Mouse (Mus musculus) hindbrain, postnatal 0 days (tissue): ENCODE measurements around the gene Cplx3. TPM values are rescaled to one million over a fixed set of nuclear protein-coding genes. Genes with fewer than 3 reads are reported as not detected.

Source experiments
- ATAC-seq: fragments of 200-750 bp; cut with Nextera tagmentation; 2 replicates; pipeline ENCODE4 v1.8.0; 2017; ENCODE audit warnings: mild to moderate bottlenecking, moderate TSS enrichment, moderate library complexity
- DNase-seq: peaks from one replicate; pipeline ENCODE4 v3.0.0-alpha.2; 2015; ENCODE audit warnings: low spot score
- H3K27ac ChIP-seq: fragments of 300-500 bp; sonication (generic); 2 replicates; pipeline ENCODE4 v1.5.1; 2014; ENCODE audit warnings: mild to moderate bottlenecking
- H3K27me3 ChIP-seq: fragments of 300-500 bp; sonication (generic); 2 replicates; pipeline ENCODE4 v1.6.1; 2014; ENCODE audit warnings: low read length, mixed read lengths; ENCODE audit not compliant: insufficient read depth
- H3K36me3 ChIP-seq: fragments of 300-500 bp; sonication (generic); 2 replicates; pipeline ENCODE4 v1.6.1; 2014; ENCODE audit warnings: low read length, mixed read lengths; ENCODE audit not compliant: insufficient read depth
- H3K4me1 ChIP-seq: fragments of 300-500 bp; sonication (generic); 2 replicates; pipeline ENCODE4 v1.6.1; 2014; ENCODE audit warnings: antibody characterized with exemption, low read length, mixed read lengths; ENCODE audit not compliant: insufficient read depth
- H3K4me2 ChIP-seq: fragments of 300-500 bp; sonication (generic); 2 replicates; pipeline ENCODE4 v1.6.1; 2014; ENCODE audit warnings: low read depth, mild to moderate bottlenecking, low read length, moderate library complexity, mixed read lengths
- H3K4me3 ChIP-seq: fragments of 300-500 bp; sonication (generic); 2 replicates; pipeline ENCODE4 v1.5.1; 2014; ENCODE audit warnings: low read length
- H3K9ac ChIP-seq: fragments of 300-500 bp; sonication (generic); replicated peaks from 2 replicates; pipeline ENCODE4 v1.6.1; 2014; ENCODE audit warnings: mild to moderate bottlenecking, low read length, moderate library complexity, mixed read lengths
- H3K9me3 ChIP-seq: fragments of 300-500 bp; sonication (generic); 2 replicates; pipeline ENCODE4 v1.6.1; 2016; ENCODE audit warnings: low read length, mixed read lengths
- CTCF ChIP-seq: IDR thresholded peaks from 2 replicates; pipeline ENCODE4 v1.5.1; 2016; ENCODE audit warnings: antibody characterized with exemption, control low read depth, low read depth
- WGBS: fragments of 180-500 bp; shearing (Covaris S2); extraction: QIAGEN DNeasy Blood & Tissue Kit; methylation state at CpG from one replicate; pipeline ENCODE4 v1.1.7; 2014; 5-methylcytosine and 5-hydroxymethylcytosine counted together
- polyA plus RNA-seq: library from polyadenylated mRNA; unstranded; fragments of >200 nt; fragmentation: Nextera tagmentation; extraction: Ambion mirVana; gene quantifications from 2 replicates; pipeline ENCODE4 v1.2.1, GENCODE M21; 2015
- total RNA-seq: library from RNA; depleted of rRNA; stranded (reverse); fragments of >200 nt; gene quantifications from 2 replicates; pipeline ENCODE4 v1.2.3, GENCODE M21; 2014

The Cplx3 gene
- total and polyA plus RNA-seq, 2 experiments from 2014 or later = 0.10 to 1.2 TPM

DNA sequence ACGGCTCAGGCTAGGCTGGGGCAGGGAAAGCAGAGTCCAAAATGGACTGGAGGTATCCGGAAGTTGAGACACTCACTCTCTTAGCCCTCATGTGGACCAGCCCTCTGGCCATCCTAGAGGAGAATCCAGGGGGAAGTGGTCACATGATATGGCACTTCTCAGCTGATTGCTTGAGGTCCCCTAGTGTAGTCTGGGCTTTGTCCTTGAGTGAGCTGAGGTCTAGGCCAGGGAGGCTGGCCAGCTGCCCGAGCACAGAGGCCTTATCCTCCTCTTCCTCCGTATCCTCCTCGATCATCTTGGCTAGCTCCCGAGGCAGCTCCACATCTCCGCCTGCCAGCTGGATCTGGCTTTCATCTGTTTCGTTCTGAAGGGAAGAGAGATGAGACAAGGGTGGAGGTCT is 4.0 kb downstream of the Cplx3 start:
- no peak for TF ChIP-seq CTCF
- no peak for DNase-seq
- no peak for ATAC-seq
- WGBS = 56% methylated on average over 8 of the region's 8 CpGs
- H3K36me3 ChIP-seq = no peaks in the 10 kb centered on the region
- no peak overlapping the region for H3K4me3 ChIP-seq
- no peak overlapping the region for H3K27ac ChIP-seq
- H3K4me1 ChIP-seq = peaks cover 22% of the 10 kb centered on the region
- H3K9me3 ChIP-seq = no peaks in the 10 kb centered on the region
- no peak overlapping the region for H3K9ac ChIP-seq
- peaks cover 12% of the 10 kb centered on the region; the same call in 1 of the 2 replicates for H3K27me3 ChIP-seq
- no peak overlapping the region for H3K4me2 ChIP-seq

DNA sequence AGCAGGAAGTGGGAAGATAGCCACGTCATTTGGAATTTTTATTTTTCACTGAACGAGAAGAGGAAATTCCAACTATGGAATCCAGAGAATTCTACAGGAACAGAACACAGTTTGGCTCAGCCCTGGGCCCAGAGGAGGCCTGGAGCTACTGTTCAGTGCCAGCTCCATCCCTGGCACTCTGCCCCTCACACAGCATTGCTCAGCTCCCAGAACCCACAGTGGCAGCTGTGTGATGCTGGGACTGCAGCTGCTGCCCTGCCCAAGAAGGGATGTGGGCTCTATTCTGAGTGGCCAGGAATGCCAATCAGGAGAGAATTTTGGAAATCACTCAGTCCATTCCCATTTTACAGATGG is 4.8 kb downstream of the Cplx3 start:
- peak; percentile 46; the same call in 1 of the 2 replicates for ATAC-seq
- no peak overlapping the region for H3K27ac ChIP-seq

DNA sequence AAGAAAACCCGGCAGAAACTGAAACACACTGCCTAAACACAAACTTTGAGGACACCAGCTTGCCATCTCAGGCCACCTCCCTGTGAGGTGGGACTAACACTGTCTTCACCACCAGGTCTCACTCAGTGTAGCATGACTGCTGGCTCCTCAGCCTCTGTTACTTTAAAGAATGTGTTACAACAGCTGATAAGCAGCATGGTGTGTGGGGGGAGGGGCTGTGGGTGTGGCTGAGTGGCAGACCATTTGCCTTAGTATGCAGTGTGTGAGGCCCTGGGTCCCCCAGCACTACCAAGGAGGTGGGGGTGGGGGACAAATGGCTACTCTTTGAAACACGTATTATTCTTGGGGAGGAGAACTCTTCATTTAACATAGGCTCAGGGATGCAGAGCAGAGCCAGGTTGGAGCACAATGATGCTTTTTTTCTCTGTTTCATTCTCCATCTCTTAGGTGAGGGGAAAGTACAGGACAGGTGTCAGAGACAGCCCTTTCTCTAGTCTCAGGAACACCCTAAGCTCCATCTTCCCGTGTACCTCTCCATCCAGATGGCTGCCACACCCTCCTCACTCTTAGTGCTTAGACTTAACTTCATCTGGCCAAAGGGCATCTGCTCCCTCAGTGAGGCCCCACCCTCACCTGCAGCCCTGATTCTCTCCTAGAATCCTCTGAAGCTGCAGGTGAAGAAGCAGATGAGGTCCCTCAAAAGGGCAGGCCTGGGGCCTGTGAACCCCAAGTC is 5.3 kb downstream of the Cplx3 start:
- no peaks in the 10 kb centered on the region for H3K36me3 ChIP-seq
- H3K9ac ChIP-seq = no peak overlapping the region
- DNase-seq = no peak
- H3K27ac ChIP-seq = no peak overlapping the region
- peaks cover 4% of the 10 kb centered on the region; the same call in 1 of the 2 replicates for H3K27me3 ChIP-seq
- TF ChIP-seq CTCF = no peak
- WGBS = 28% methylated on average over 3 of the region's 3 CpGs
- H3K4me3 ChIP-seq = no peak overlapping the region
- H3K4me2 ChIP-seq = no peak overlapping the region
- H3K4me1 ChIP-seq = peaks cover 13% of the 10 kb centered on the region; the same call in 1 of the 2 replicates
- H3K9me3 ChIP-seq = no peaks in the 10 kb centered on the region
- no peak for ATAC-seq

More for the DNA sequence above, 4.8 kb downstream of the Cplx3 start:
- 55% methylated on average over 2 of the region's 2 CpGs for WGBS
- peak; percentile 79 for DNase-seq
- Histone ChIP-seq H3K27me3 (peaks cover 9% of the 10 kb centered on the region; the same call in 1 of the 2 replicates), H3K9ac (no peak overlapping the region), H3K9me3 (no peaks in the 10 kb centered on the region), H3K4me2 (no peak overlapping the region), H3K36me3 (no peaks in the 10 kb centered on the region), H3K4me3 (no peak overlapping the region), H3K4me1 (peaks cover 18% of the 10 kb centered on the region)
- no peak for TF ChIP-seq CTCF

DNA sequence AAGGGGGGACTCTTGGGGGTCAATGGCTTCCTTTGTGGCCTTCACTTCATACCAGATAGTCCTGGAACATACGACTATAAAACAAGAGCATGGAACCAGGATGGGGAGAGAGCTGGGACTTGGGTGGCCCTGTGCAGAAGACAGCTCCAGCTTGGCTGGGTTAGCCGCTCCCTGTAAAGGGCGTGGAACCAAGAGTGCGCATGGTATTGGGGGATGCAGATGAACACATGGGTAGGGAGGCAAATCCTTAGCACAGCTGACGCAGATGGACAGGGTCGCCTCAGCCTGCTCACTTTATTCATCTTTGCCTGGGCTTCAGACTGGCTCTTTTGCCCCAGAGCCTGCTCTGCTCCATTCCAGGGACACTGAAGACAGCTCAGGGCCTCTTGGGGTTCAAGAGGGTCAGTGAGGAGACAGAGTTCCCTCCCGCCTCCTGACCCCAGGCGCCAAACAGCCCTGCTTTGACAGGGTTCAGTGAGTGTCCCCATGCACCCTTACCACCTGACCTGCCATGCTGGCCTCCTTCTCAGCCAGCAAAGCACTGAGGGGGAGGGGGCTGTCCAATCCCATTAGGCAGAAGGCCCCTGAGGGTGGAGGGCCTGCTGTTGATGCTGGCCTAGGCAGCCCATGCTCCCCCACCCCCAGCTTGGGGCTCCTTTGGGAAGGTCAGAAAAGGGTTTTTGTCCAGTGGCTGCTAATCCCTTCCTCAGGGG is 7.1 kb downstream of the Cplx3 start:
- ATAC-seq (0 out of 2 replicates have a peak, but pooled peaks have one; percentile 13), DNase-seq (no peak)
- Histone ChIP-seq H3K27me3 (no peaks in the 10 kb centered on the region), H3K27ac (no peak overlapping the region), H3K36me3 (peaks cover 13% of the 10 kb centered on the region; the same call in 1 of the 2 replicates), H3K9ac (no peak overlapping the region), H3K9me3 (no peaks in the 10 kb centered on the region), H3K4me3 (no peak overlapping the region), H3K4me1 (peaks cover 12% of the 10 kb centered on the region; the same call in 1 of the 2 replicates), H3K4me2 (no peak overlapping the region)
- no peak for TF ChIP-seq CTCF
- 51% methylated on average over 8 of the region's 8 CpGs for WGBS

DNA sequence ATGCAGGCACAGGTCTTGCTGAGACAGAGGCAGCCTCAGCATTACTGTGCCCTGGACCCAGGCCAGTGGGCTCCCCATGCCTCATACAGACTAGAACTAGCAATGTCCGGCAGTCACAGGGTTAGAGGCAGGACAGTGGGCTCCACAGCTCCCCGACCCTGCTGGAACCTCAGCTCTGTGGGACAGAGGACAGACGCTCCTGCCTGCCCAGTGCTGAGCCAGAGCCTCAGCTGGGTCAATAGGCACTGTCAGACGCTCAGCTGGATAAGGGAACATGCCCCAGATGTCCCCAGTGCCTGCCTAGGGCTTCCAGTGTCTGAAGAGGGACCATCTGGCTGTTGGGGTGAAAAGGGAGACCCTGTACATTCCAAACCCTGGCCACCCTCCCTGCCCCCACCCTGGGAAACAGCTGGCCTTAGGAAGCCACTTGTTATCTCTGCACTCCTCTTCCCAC is 8.1 kb downstream of the Cplx3 start:
- 24% methylated on average over 4 of the region's 4 CpGs for WGBS

DNA sequence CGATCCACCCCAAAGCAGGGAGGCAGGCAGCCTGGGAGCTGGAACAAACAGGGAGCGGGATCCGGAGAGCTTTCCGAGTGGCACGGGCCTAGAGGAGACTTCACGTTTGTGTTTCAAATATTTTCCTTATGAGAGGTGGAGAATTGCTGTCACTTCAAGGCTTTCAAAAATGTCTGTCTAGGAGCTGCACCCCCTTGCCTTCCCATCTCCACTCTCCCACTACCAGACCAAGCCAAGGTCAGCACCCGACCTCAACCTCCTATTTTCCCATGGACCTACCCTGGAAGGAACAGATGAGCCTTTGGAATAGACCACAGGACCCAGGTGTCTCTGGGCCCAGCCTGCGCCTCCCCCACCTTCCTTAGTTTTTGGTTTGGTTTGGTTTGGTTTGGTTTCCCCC is 8.8 kb downstream of the Cplx3 start:
- Histone ChIP-seq H3K4me2 (no peak overlapping the region), H3K4me3 (no peak overlapping the region), H3K4me1 (peaks cover 10% of the 10 kb centered on the region; the same call in 1 of the 2 replicates), H3K36me3 (peaks cover 18% of the 10 kb centered on the region; the same call in 1 of the 2 replicates), H3K27me3 (no peaks in the 10 kb centered on the region), H3K27ac (no peak overlapping the region; the same call in 1 of the 2 replicates), H3K9me3 (no peaks in the 10 kb centered on the region), H3K9ac (no peak overlapping the region)
- DNase-seq = no peak
- WGBS = 85% methylated on average over 8 of the region's 8 CpGs
- no peak for TF ChIP-seq CTCF
- no peak for ATAC-seq

More for the DNA sequence above, 8.1 kb downstream of the Cplx3 start:
- no peak overlapping the region for H3K27ac ChIP-seq
- H3K4me3 ChIP-seq = no peak overlapping the region
- no peak for TF ChIP-seq CTCF
- peaks cover 12% of the 10 kb centered on the region; the same call in 1 of the 2 replicates for H3K4me1 ChIP-seq
- peaks cover 18% of the 10 kb centered on the region; the same call in 1 of the 2 replicates for H3K36me3 ChIP-seq
- no peak for DNase-seq
- no peak overlapping the region for H3K4me2 ChIP-seq
- no peaks in the 10 kb centered on the region for H3K9me3 ChIP-seq
- no peak overlapping the region for H3K9ac ChIP-seq
- ATAC-seq = peak; percentile 21; the same call in 1 of the 2 replicates
- no peaks in the 10 kb centered on the region for H3K27me3 ChIP-seq
